Mouse (Mus musculus) hindbrain, embryonic 13.5 days (tissue): ENCODE results near the gene Stk17b. TPM values are rescaled to one million over a fixed set of nuclear protein-coding genes. Genes with fewer than 3 reads are reported as not detected.
"Not testable (repeated sequence)": the region's sequence is repeated elsewhere in the genome, so short reads cannot be mapped to it uniquely, and the experiment has no call there.

Experiments
- ATAC-seq: fragments of 200-750 bp; cut with Nextera tagmentation; 2 replicates; pipeline ENCODE4 v1.8.0; 2017; ENCODE audit warnings: moderate TSS enrichment; ENCODE audit not compliant: low FRiP score
- H3K27ac ChIP-seq: fragments of 300-500 bp; sonication (generic); 2 replicates; pipeline ENCODE4 v1.5.1; 2015; ENCODE audit warnings: inconsistent platforms, mild to moderate bottlenecking, moderate library complexity
- H3K27me3 ChIP-seq: fragments of 300-500 bp; sonication (generic); 2 replicates; pipeline ENCODE4 v1.6.1; 2015; ENCODE audit warnings: mild to moderate bottlenecking, inconsistent platforms
- H3K36me3 ChIP-seq: fragments of 300-500 bp; sonication (generic); 2 replicates; pipeline ENCODE4 v1.6.1; 2015; ENCODE audit warnings: mild to moderate bottlenecking, inconsistent platforms
- H3K4me1 ChIP-seq: fragments of 300-500 bp; sonication (generic); replicated peaks from 2 replicates; pipeline ENCODE4 v1.6.1; 2015; ENCODE audit warnings: inconsistent platforms
- H3K4me2 ChIP-seq: fragments of 300-500 bp; sonication (generic); 2 replicates; pipeline ENCODE4 v1.6.1; 2015; ENCODE audit warnings: inconsistent platforms, mild to moderate bottlenecking, moderate library complexity
- H3K4me3 ChIP-seq: fragments of 300-500 bp; sonication (generic); 2 replicates; pipeline ENCODE4 v1.5.1; 2015; ENCODE audit warnings: mild to moderate bottlenecking, inconsistent platforms
- H3K9ac ChIP-seq: fragments of 300-500 bp; sonication (generic); 2 replicates; pipeline ENCODE4 v1.6.1; 2015; ENCODE audit warnings: mild to moderate bottlenecking, inconsistent platforms
- H3K9me3 ChIP-seq: fragments of 300-500 bp; sonication (generic); 2 replicates; pipeline ENCODE4 v1.6.1; 2016; ENCODE audit warnings: inconsistent platforms
- WGBS: fragments of 180-500 bp; shearing (Covaris S2); methylation state at CpG from one replicate; pipeline ENCODE4 v1.1.7; 2015; 5-methylcytosine and 5-hydroxymethylcytosine counted together
- polyA plus RNA-seq: library from polyadenylated mRNA; unstranded; fragments of >200 nt; fragmentation: Nextera tagmentation; extraction: Ambion mirVana; gene quantifications from 2 replicates; pipeline ENCODE4 v1.2.1, GENCODE M21; 2015

Stk17b gene
- polyA plus RNA-seq, 1 experiment from 2014 or later, result 5.5 TPM

DNA sequence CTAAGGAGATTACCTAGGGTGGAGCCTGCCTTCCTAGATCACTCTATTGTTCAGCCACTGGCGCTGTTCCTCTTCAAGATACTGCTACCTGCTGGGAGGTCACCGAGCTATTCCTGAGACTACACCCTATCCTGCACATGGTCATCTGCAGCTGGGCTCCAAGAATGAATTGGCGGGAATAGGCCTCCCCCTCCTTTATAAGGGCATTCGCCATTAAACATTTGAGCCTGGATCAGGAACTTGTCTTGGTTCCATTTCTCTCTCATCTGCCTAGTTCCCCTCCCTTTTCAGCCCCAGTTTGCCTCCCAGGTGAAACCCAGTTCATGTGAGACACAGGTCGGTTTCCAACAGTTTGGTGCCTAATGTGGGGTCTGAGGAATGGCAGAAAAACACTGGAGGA is 39.0 kb downstream of the Stk17b start:
- Histone ChIP-seq H3K9ac (no peak overlapping the region), H3K4me2 (no peak overlapping the region), H3K27me3 (peaks cover 2% of the 10 kb centered on the region; the same call in 1 of the 2 replicates), H3K4me1 (no peaks in the 10 kb centered on the region), H3K27ac (no peak overlapping the region), H3K4me3 (no peak overlapping the region), H3K9me3 (no peaks in the 10 kb centered on the region), H3K36me3 (no peaks in the 10 kb centered on the region)
- ATAC-seq, result no peak
- 70% methylated on average over 5 of the region's 5 CpGs for WGBS

DNA sequence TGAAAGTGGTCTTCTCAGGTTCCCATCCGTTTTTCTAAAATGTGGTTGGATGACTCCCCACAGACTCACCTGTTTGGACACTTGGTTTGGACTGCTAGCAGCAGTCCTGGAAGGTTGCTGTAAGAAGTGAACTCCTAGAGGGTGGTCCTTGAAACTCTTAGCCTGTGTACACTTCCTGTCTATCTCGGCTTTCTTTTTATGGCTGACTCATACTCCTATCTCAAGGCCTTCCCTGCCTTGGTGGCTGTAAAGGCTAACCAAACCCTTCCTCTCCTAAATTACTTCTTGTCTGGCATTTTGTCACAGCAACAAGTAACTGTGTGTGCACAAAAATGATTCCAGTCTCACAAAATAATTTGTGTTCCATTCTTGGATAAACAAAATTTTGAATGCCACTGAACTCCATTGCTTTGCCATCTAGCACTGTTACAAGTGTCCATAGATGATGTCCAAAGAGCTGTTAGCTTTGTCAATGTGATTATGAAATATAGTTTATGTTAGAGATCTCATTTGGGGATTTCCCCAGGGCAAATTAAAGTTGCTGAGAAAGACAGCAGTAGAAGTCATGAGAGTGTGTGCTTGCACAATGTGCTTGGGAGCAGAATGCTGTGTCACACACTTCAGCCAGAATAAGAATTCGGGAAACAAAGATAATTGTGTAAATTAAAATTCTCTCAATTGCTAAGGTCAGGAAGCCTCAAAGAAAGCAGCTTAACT is 43.1 kb downstream of the Stk17b start:
- Histone ChIP-seq H3K4me2 (no peak overlapping the region), H3K4me1 (no peaks in the 10 kb centered on the region), H3K4me3 (no peak overlapping the region), H3K36me3 (no peaks in the 10 kb centered on the region), H3K9me3 (no peaks in the 10 kb centered on the region), H3K27me3 (peaks cover 8% of the 10 kb centered on the region), H3K9ac (no peak overlapping the region), H3K27ac (no peak overlapping the region)
- no peak for ATAC-seq
- WGBS, result 91% methylated on average over 3 of the region's 3 CpGs

DNA sequence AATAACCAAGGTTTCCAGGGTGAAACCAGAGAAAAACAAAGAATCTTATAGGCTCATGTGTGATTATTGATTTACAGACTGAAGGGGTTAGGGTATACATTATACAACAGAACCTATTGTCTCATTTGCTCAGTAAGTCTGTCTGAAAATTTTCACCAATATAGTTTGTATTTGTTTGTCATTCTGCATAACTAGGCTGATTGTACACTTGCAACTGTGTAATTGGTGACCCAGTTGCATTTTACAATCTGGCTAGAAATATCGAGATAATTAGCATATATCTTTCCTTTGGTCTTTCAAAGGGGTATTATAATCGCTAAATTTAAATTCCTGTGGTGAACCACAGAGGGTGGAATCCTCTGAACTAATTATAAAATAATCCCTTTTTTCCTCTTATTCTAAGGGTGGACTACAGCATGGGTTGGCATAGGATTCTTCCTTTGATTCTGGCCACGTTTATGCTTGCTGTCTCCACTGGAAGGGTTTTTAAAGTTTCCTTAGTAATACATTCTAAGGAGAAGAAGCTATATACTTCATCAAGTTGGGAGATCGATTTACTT is 44.2 kb downstream of the Stk17b start:
- no peak for ATAC-seq
- H3K4me3 ChIP-seq, result no peak overlapping the region
- 62% methylated on average over 4 of the region's 4 CpGs for WGBS
- H3K9ac ChIP-seq, result no peak overlapping the region
- H3K4me2 ChIP-seq, result no peak overlapping the region
- no peaks in the 10 kb centered on the region for H3K36me3 ChIP-seq
- H3K27me3 ChIP-seq, result peaks cover 12% of the 10 kb centered on the region
- no peaks in the 10 kb centered on the region for H3K4me1 ChIP-seq
- no peak overlapping the region for H3K27ac ChIP-seq
- no peaks in the 10 kb centered on the region for H3K9me3 ChIP-seq

DNA sequence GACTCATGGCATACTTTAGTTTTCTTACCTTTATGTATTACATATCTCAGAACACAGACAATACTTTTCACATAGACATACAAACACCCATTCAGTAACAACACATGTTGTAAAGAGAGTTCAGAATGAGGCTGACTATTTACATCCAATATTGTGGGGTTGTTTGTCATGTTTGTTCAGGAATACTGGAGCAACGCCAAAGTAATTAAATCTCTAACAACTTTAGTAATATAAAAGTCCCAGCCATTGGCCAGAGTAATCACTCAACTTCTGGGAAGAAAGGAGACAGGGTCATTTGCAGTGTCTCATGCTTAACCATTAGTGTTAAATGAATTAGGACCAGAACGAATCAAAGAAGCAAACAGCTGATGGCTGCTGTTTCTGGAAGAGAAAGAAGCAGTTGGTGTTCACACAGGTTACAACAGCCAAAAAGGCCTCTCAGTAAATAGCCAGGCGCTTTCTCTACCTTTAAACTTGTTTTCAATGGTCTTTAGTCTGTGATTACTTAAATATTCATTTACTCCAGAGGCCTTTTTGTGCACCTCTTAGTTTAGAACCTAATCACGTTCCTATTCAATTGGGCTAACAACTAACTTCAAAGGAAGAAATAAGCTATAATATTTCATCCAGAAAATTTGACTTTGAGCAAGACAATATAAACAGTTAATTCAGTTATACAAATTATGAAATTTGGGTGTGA is 44.8 kb downstream of the Stk17b start:
- ATAC-seq, result peak; percentile 82
- 22% methylated on average over 4 of the region's 4 CpGs for WGBS

GRCm38 (mm10) chr1:53736583-53736982 is 48.4 kb downstream of the Stk17b start:
- H3K9me3 ChIP-seq, result no peaks in the 10 kb centered on the region
- H3K9ac ChIP-seq, result no peak overlapping the region
- no peak overlapping the region for H3K4me3 ChIP-seq
- H3K36me3 ChIP-seq, result no peaks in the 10 kb centered on the region
- no peaks in the 10 kb centered on the region for H3K4me1 ChIP-seq
- ATAC-seq, result no peak
- no peak overlapping the region for H3K27ac ChIP-seq
- no peak overlapping the region for H3K4me2 ChIP-seq
- peaks cover 12% of the 10 kb centered on the region for H3K27me3 ChIP-seq
- 89% methylated on average over 3 of the region's 3 CpGs for WGBS

More for the DNA sequence above, 44.8 kb downstream of the Stk17b start:
- not testable (repeated sequence) for H3K9me3 ChIP-seq, H3K4me2 ChIP-seq, H3K4me1 ChIP-seq, H3K4me3 ChIP-seq, H3K27ac ChIP-seq, H3K9ac ChIP-seq, H3K36me3 ChIP-seq
- H3K27me3 ChIP-seq, result peaks cover 14% of the 10 kb centered on the region

DNA sequence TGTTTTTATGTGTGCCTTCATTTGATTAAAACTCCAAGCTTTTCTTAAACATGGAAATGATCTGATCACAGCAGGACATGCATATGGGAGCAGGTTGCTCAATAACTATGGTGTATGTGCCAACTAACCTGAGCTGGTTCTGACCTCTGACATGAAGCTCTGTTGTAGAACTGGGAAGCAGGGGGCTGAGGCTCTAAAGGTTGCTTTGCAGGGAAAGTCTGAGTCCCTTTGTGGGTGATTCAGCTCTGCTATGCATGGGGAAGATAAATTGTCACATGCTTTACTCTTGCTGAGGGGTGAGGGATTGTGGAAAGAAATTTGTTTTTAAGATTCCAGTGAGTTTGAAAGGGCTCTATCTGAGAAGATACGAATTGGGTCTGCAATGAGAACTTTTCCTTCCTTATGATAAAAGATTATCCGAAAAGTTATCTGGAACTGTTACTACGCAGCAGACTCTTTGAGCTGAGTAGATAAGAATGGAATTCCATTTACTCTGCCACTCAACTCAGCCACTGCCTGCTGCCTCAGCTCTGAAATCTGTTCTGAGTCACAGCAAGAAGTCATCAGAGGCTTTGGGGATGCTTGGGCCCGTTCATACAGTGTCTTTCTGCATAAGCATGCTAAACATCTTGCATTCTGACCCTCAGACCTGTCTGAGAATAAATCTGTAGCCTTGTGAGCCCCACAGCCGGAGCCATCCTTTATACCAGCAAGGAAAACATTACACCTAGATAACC is 56.4 kb downstream of the Stk17b start:
- WGBS, result 82% methylated on average over 5 of the region's 5 CpGs
- H3K4me1 ChIP-seq, result no peaks in the 10 kb centered on the region
- no peaks in the 10 kb centered on the region for H3K27me3 ChIP-seq
- no peaks in the 10 kb centered on the region for H3K9me3 ChIP-seq
- ATAC-seq, result no peak
- H3K4me2 ChIP-seq, result no peak overlapping the region
- no peak overlapping the region for H3K4me3 ChIP-seq
- no peak overlapping the region for H3K9ac ChIP-seq
- no peaks in the 10 kb centered on the region for H3K36me3 ChIP-seq
- H3K27ac ChIP-seq, result no peak overlapping the region

- no peak overlapping the region for H3K4me2 ChIP-seq
- ATAC-seq, result no peak
- no peaks in the 10 kb centered on the region for H3K4me1 ChIP-seq
- no peaks in the 10 kb centered on the region for H3K9me3 ChIP-seq
- no peak overlapping the region for H3K27ac ChIP-seq
- no peak overlapping the region for H3K9ac ChIP-seq
- WGBS, result 94% methylated on average over 2 of the region's 2 CpGs
- H3K27me3 ChIP-seq, result no peaks in the 10 kb centered on the region
- H3K36me3 ChIP-seq, result no peaks in the 10 kb centered on the region
- no peak overlapping the region for H3K4me3 ChIP-seq
Measured at GRCm38 (mm10) chr1:53726883-53727282, 58.1 kb downstream of the Stk17b start.

DNA sequence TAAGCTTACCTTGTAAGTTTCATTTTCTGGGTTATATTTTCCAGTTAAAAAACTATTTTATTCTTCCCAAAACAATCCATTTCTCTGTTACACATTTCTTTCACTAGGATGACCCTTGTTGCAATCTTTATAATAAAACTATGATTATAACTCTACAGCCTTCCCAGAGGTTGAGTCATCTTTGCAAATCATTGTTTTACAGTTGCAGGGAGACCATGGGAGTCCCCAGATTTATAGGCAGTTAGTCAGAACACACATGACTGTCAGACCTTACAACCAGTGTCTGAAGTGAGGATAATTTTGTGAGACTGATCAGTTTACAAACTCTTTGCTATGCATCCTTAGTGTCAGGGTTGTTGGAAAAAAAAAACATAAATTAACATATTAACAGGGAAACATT is 63.7 kb downstream of the Stk17b start:
- no peak for ATAC-seq
- no peak overlapping the region for H3K4me2 ChIP-seq
- H3K27ac ChIP-seq, result no peak overlapping the region
- no peaks in the 10 kb centered on the region for H3K9me3 ChIP-seq
- H3K4me1 ChIP-seq, result no peaks in the 10 kb centered on the region
- no peaks in the 10 kb centered on the region for H3K27me3 ChIP-seq
- no peaks in the 10 kb centered on the region for H3K36me3 ChIP-seq
- no peak overlapping the region for H3K9ac ChIP-seq
- H3K4me3 ChIP-seq, result no peak overlapping the region

DNA sequence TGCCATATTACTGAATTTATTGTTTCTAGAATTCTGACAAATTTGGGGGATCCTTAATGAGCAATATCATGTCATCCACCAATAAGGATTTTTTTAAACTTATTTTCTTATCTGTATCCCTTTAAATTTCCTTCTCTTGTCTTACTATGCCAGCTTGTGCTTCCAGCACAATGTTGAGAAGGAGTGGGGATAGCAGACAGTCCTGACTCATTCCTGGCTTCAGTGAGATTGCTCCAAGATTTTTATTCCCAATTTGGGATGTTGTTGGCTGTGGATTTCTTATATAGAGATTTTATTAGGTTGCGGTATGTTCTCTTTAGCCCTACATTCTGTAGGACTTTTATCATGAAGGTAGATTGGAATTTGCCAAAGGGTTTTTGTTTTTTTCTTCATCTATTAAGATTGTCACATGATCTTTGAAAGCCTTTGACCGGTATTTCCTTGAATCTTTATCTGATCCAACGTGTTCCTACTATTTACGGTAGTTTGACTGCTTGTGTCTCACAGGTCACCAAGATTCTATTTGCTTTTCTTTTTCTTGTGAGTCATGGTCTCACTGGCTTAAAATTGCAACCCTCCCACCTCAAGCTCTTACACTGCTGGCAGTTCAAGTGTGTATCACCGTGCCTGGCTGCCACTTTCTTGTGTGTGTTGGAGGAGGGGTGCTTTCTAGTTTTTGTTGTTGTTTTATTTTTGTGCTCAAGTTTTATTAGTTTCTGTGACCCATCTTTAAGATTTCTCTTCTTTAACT is 64.2 kb downstream of the Stk17b start:
- H3K36me3 ChIP-seq, result no peaks in the 10 kb centered on the region
- 86% methylated on average over 5 of the region's 5 CpGs for WGBS
- ATAC-seq, result no peak
- H3K9me3 ChIP-seq, result no peaks in the 10 kb centered on the region
- H3K27ac ChIP-seq, result no peak overlapping the region
- H3K27me3 ChIP-seq, result no peaks in the 10 kb centered on the region
- no peak overlapping the region for H3K4me2 ChIP-seq
- H3K4me3 ChIP-seq, result no peak overlapping the region
- H3K4me1 ChIP-seq, result no peaks in the 10 kb centered on the region
- H3K9ac ChIP-seq, result no peak overlapping the region

DNA sequence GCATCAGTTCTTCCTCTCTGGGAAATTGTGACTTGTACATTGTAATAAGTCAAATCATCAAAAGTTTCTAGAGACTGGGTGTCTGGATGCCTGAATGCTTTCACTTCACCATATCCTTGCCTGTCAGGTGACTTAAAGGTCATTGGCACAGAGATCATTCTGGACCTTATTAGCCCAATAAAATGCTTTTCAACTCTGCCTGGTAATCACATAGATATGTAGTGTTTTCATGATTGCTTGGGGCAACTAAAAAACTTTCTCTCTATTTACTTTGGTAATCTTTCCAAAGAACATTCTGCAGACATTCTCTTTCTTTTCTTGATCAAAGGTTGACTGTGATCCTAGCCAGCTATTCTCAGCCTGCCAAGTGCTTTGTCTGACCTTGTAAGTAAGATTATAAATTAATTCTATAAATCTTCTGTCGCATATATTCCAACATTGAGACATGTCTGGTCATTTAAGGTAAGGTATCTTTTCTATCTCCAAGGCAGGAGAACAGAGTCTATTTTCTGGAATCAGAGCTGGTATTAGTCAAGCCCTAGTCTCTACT is 69.0 kb downstream of the Stk17b start:
- H3K9ac ChIP-seq, result no peak overlapping the region
- no peaks in the 10 kb centered on the region for H3K4me1 ChIP-seq
- 94% methylated on average over 1 of the region's 1 CpGs for WGBS
- H3K27me3 ChIP-seq, result no peaks in the 10 kb centered on the region
- no peaks in the 10 kb centered on the region for H3K36me3 ChIP-seq
- H3K4me2 ChIP-seq, result no peak overlapping the region
- no peak overlapping the region for H3K4me3 ChIP-seq
- no peaks in the 10 kb centered on the region for H3K9me3 ChIP-seq
- no peak for ATAC-seq
- no peak overlapping the region for H3K27ac ChIP-seq

- Histone ChIP-seq H3K9me3 (no peaks in the 10 kb centered on the region), H3K4me3 (no peak overlapping the region), H3K27me3 (no peaks in the 10 kb centered on the region), H3K9ac (no peak overlapping the region), H3K36me3 (no peaks in the 10 kb centered on the region), H3K27ac (no peak overlapping the region), H3K4me2 (no peak overlapping the region), H3K4me1 (peaks cover under 1% of the 10 kb centered on the region; the same call in 1 of the 2 replicates)
- 5% methylated on average over 4 of the region's 4 CpGs for WGBS
- no peak for ATAC-seq
Measured at GRCm38 (mm10) chr1:53715446-53715845, 69.6 kb downstream of the Stk17b start.

GRCm38 (mm10) chr1:53713383-53713782 is 71.6 kb downstream of the Stk17b start:
- not testable (repeated sequence) for H3K36me3 ChIP-seq, H3K4me1 ChIP-seq, H3K27ac ChIP-seq, H3K4me2 ChIP-seq, H3K9me3 ChIP-seq, H3K27me3 ChIP-seq, H3K9ac ChIP-seq, H3K4me3 ChIP-seq
- 44% methylated on average over 3 of the region's 3 CpGs for WGBS
- ATAC-seq, result peak; percentile 55; the same call in 1 of the 2 replicates
